Mouse (Mus musculus) megakaryocyte-erythroid progenitor cell, adult 5-6 weeks (primary cell): ENCODE results near the gene Ednrb. TPM values are rescaled to one million over a fixed set of nuclear protein-coding genes. Genes with fewer than 3 reads are reported as not detected.

Experiments used
- ATAC-seq: replicated peaks from 2 replicates; pipeline ENCODE4 v1.8.0; 2016; ENCODE audit warnings: mild to moderate bottlenecking, inconsistent platforms; ENCODE audit not compliant: severe bottlenecking, poor library complexity, low FRiP score, low TSS enrichment
- total RNA-seq, 2 experiments: library from RNA; stranded (forward) in 1 of 2; stranded (reverse) in 1 of 2; fragments of 200-1000, 215-1000 nt in 1 of 2; fragments of >200 nt in 1 of 2; fragmentation: Nextera tagmentation in 1 of 2; gene quantifications; 2 replicates each; pipeline ENCODE4 v1.2.3; 2014 to 2017

Ednrb gene
- total RNA-seq (2014; fragmentation: Nextera tagmentation) (not detected in 2 replicates), total RNA-seq (2017) (not detected in 2 replicates)

DNA sequence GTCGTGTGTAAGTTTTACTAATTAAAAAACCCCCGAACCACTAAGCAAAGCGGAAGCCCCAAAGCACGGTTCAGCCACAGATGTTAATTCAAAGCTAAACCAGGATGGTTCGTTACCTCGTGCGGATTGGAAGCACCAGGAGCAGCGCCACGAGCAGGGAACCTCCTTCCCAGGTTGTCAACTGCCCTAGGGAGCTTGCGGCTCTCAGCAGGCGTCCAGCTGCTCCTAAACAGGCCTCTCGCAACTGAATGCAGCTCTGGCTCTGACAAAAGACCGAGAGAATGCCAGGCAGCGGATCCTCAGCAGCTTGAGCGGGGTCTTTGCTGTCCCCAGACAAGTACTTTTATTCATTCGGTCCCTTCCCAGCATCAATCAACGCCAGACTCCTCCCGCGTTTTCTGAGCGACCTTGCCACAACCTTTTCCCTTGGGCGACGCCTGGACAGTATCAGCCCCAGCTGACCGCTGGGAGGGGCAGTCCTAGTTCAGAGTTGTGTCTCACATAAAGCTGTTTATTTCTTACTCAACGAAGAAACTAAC lies at the start of gene Ednrb:
Gene Ednrb, minus strand, starts transcription at position 392 of the 539 bp plus-strand sequence.
- no peak for ATAC-seq

DNA sequence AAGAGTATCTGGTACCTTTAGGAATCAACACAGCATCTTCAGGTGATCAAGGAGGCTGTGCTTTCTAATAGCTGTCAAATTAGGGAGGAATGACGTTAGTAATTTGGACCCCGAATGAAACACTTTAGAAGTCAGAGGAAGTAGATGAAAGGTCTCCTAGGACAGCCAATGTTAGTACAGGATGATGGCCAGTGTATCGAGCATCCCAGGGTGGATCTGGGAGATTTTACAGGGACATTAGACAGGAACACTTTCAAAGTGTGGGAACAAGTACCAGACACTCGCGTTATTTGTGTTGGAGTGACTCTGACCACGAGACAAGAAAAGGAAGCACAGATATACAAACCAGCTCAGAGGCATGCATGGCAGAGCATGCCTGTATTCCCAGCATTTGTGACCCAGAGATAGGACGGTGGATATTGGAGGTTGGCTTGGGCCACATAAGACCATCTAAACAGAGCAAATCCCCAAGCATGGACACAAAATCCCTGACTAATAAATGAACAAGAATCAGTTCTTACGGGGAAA lies 48.3 kb upstream of the Ednrb start:
- no peak for ATAC-seq

DNA sequence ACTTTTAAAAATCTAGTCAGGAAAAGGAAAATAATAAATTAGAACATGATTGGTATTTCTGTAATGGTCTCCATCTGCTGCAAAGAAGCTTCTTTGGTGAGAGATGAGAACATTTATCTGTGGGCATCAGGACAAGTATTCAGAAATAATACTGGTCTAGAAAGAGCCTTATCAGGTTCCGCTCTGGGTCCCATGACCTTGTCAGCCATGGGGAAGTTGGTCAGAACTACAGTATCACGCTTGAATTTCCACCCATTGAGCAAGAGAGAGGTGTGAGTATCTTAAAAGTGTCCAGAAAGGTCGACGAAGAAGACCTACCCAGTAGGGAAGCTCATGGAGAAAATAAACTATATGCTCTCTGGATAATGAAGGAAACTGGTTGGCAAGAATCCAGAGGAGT lies 46.6 kb upstream of the Ednrb start:
- no peak for ATAC-seq

GRCm38 (mm10) chr14:103884892-103885575 lies 40.8 kb upstream of the Ednrb start:
- no peak for ATAC-seq

DNA sequence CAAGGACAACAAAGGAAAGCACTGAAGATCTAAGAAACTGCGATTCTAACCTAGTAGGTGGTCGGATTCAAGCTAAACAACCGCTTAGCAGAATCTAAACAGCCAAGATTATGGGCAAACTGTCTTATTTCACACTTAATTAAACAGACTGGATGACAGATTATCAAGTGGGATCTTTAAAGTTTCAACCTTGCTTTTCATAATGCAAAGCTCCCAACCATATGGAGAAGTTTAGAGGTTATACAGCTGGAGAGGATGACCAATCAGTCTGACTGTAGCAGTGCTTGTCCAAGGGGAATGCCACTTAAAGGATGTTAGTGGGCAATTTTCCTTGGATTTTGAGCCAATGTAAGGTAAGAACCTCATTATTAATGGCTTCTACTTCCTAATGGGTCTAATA lies 38.7 kb upstream of the Ednrb start:
- ATAC-seq: no peak

- no peak for ATAC-seq
These were observed 32.9 kb upstream of the Ednrb start for GRCm38 (mm10) chr14:103877117-103877516.

DNA sequence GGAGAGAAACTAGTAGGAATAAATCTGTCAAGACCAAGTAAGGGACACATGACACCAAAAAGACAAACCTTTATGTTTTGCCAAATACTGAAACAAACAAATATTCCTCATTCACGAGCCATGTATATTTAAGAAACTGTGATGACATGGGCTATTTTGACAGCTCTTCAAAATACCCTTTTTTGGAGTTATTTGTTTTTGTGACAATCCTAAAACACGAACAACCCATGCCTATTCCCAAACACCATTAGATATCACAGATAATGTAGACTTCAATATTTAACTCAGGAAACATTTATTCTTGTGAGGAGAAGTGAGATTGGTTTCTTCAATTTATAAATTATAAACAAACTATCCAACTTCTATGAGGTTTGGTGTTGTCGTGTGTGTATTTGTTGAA lies 32.4 kb upstream of the Ednrb start:
- ATAC-seq: no peak

GRCm38 (mm10) chr14:103866636-103867035 lies 22.4 kb upstream of the Ednrb start:
- ATAC-seq: no peak

DNA sequence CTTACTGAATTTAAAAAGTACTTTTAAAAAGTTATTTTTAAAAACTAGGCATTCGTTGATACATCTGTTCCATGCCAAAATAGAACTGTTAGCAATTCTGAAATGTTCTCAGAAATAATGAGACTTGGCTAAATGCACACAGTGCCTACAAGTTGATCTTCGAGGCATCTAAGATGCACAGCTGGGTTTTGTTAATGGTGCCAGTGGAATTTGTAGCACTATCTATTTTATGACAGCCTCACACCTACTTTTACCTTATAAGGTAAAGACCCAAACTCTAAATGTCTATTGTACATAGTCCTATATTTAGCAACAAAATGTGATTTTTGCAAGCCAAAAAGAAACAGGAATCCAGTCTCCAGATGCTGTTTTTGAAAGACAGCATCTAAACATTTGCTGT lies 21.0 kb upstream of the Ednrb start:
- ATAC-seq: no peak

GRCm38 (mm10) chr14:103850071-103850845 lies 6.1 kb upstream of the Ednrb start:
- no peak for ATAC-seq

- no peak for ATAC-seq
These were observed 1.5 kb upstream of the Ednrb start for GRCm38 (mm10) chr14:103845716-103846115.

GRCm38 (mm10) chr14:103844944-103845343 lies 742 bp upstream of the Ednrb start:
- ATAC-seq: no peak

- ATAC-seq: peak; percentile 57; the same call in 1 of the 2 replicates
These were observed 716 bp downstream of the Ednrb start for GRCm38 (mm10) chr14:103843371-103844001.

DNA sequence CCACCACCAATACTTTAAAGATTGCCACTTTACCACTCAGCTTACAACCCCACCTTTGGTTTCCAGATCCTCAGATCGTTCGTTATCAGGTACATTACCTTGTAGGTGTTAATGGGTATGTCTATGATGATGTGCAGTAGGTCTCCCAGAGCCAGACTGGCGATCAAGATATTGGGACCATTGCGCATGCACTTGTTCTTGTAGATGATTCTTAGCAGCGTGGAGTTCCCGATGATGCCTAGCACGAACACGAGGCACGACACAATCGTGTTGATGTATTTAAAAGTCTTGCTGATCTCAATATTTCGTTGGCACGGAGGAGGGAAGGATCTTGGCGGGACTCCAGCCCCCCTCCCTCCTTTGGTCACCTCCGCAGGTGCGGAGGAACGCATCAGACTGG lies 1.3 kb downstream of the Ednrb start:
- ATAC-seq: no peak

DNA sequence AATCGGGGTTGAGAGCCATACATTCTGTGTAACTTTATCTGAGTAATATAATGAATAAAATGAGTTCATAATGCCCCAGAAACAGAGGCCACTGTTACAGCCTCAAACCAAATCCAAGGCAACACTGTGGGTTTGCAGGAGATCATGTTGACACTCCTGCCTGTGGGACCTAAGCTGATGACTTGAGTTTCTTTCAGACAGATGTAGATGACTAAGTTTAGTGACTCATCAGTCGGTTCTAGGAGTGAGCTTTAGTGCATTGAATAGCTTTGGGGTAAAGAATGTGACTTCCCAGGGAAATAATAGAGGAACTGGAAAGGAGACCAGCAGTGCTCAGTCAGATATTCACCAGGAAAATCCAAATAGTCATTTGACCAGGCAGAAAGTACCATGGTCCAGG lies 3.8 kb downstream of the Ednrb start:
- no peak for ATAC-seq

- ATAC-seq: no peak
These were observed 5.3 kb downstream of the Ednrb start for GRCm38 (mm10) chr14:103838887-103839286.

- ATAC-seq: no peak
These were observed 9.6 kb downstream of the Ednrb start for GRCm38 (mm10) chr14:103834589-103834988.

- ATAC-seq: no peak
These were observed 10.1 kb downstream of the Ednrb start for GRCm38 (mm10) chr14:103834147-103834546.

GRCm38 (mm10) chr14:103832472-103832871 lies 11.7 kb downstream of the Ednrb start:
- ATAC-seq: no peak

DNA sequence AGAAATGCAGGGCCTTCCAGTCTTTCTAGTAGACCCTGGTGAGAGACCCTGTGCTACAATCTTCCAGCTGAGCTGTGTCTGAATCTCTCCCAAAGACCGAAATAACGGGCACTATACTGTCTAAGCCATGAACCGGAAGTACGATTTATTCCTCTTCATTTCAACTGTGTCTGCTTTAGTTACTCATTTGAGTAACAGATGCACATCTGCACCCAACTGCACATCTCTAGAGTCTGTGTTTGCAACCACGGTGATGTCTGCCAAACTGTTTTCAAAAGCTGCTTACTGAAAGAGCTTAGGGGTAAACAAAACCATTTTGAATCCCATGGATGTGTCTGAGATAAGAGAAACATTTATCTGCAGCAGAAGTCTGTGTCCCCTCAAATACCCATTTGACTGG lies 13.2 kb downstream of the Ednrb start:
- ATAC-seq: no peak
